Mouse (Mus musculus) olfactory bulb, adult 2 months (tissue): ENCODE results near the gene Dstyk.

Experiments used
- CTCF ChIP-seq: fragments of 200-500 bp; IDR thresholded peaks from 2 replicates; pipeline ENCODE4 v1.5.1; 2012; ENCODE audit warnings: low read depth, mild to moderate bottlenecking, low read length, moderate library complexity; ENCODE audit not compliant: insufficient read depth
- POLR2A ChIP-seq: fragments of 200-500 bp; IDR thresholded peaks from 2 replicates; pipeline ENCODE4 v1.6.1; 2012; ENCODE audit warnings: mild to moderate bottlenecking, low read depth, low read length, moderate library complexity; ENCODE audit not compliant: insufficient read depth

DNA sequence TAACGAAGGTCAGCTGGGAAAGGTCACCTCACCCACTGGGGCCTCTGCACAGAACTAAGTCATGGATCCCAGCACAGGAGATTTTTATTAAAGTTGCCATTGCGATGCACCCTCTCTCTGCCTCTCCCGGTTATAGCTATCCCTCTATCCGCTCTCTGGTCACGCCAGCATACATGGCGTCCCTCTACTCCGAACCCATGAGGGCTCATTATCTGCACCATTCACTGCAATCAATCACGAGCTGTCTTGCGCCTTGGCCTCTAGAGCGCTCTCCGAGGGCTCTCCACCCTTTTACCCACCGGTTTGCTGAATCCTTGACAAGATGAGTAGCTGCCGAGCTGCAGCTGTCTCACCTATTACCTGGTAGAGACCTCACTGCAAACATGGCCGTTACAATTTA is 32.1 kb upstream of the Dstyk start:
- no peak for TF ChIP-seq CTCF
- TF ChIP-seq POLR2A: no peak
